Mouse (Mus musculus): ENCODE results near the gene Grid2. TPM values are rescaled to one million over a fixed set of nuclear protein-coding genes. Genes with fewer than 3 reads are reported as not detected.

Gene Grid2
- total RNA-seq, 2 experiments from 2014 or later: 0.07 TPM; not detected in 1

DNA sequence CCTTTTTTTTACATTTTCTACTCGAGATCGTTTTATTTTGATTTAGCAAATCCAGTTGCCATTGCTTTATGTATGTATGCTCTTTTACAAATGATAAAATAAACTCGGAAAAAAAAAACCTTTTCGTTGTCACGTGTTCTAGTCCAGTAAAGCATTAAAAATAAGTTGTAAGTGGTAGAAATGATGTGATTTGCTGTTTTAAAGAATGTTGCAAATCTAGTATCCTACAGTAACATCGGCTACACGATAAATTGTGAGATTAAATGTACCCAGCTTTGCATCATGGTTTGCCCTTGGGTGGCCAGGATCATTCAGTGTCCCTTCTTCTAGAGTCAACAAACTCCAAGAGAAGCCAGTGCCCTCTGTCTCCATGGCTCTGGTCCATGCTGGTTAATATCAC, 1475.5 kb downstream of the Grid2 start:
- no peak for DNase-seq

- DNase-seq: no peak
These were observed 1476.1 kb downstream of the Grid2 start for GRCm38 (mm10) chr6:64731621-64732320.

DNA sequence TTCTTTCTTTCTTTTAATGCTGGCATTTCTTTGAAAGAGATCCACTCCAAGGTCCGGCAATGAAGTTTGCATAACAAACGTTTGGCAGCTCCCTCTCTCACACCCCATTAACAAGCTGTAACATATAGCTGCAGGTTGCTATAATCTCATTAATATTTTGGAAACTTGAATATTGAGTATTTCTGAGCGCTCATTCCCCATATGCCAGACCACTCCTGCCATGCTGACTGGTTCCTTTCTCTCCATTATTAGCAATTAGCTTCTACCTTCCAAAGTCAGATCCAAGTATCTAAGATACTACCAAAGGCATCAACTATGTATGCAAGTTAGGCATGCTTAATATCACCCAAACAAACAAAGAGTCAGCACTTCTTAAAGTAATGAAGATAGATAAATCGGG, 1477.6 kb downstream of the Grid2 start:
- DNase-seq: no peak

- DNase-seq: peak in 1 of 2 experiments; percentile 3
These were observed 1479.0 kb downstream of the Grid2 start for GRCm38 (mm10) chr6:64734441-64735320.

GRCm38 (mm10) chr6:64736317-64736716, 1480.6 kb downstream of the Grid2 start:
- no peak for DNase-seq

DNA sequence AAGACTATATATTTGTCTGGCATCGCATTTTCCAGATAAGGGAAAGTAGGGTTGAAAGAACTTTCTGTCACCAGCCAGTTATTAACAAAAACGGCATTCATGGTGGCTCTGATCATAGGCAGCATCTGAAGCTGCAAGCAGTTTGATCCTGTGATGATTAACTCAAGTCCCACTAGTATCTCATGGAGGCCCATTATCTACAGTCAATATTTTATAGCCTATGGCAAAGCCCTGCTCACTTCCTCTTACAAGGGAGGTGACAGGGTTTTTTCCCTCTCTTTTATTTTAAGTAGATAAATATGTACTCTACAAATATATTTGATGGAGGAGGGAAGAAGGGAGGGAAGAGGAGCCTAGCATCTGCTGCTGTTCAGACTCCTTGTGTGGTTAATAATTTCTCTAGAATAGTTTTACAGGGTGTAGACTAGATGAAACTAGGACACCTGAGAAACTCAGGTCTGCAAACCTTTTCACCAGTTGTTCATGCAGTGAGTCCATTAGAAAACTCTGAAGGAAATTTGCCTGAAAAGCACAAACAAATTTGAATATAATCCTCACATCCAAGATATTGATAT, 1487.3 kb downstream of the Grid2 start:
- DNase-seq: no peak

Data from adrenal gland, postnatal 36 days (tissue).